Mouse (Mus musculus): ENCODE measurements at regions not wholly inside any gene's neighbourhood (a gene's known extent, or its start where the extent isn't known, plus 50 kb on each side); places are given as distances from the start of the nearest gene placed in this dataset.

DNA sequence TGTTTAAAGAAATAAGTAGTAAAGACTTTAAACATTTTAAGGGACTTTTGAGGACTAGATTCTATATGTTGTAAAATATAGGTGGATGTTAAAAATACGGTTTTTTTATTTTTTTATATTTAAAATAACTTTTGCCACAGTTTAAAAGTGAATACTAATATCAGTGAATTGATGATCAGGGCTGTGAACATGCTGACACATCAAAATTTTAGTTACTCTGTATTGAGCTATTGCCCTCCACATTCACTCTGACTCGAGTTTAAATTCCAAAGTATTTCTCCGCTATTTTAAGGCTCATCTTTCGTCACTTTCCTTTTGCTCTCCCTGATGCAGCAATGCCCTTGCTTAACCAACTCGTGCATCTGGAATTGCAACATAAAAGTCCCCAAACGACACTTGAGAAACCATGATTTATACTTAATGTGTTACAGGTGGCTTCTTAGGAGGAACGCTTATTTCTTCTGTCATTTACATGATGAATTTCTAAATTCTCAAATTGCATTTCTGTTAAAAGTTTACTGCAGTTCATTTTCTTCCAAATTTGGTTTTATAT, 58.7 kb upstream of the 4930522H14Rik start:
- TF ChIP-seq CTCF (IDR thresholded peaks at IDR 0.05; ENCODE audit: low read depth, low read length) (no peak), POLR2A (IDR thresholded peaks at IDR 0.05; ENCODE audit: extremely low read depth, insufficient read depth, low read length) (no peak)
